Mouse (Mus musculus) large intestine, adult 2 months (tissue): ENCODE data around the gene Mtm1. TPM values are rescaled to one million over a fixed set of nuclear protein-coding genes. Genes with fewer than 3 reads are reported as not detected.
"Not testable (repeated sequence)": the region's sequence is repeated elsewhere in the genome, so short reads cannot be mapped to it uniquely, and the experiment has no call there.

Experiments used
- DNase-seq: peaks from one replicate; pipeline ENCODE4 v3.0.0-alpha.2; 2012; ENCODE audit warnings: low read depth, low spot score
- WGBS: fragments of 180-500 bp; shearing (Covaris S2); methylation state at CpG from one replicate; pipeline ENCODE4 v1.1.7; 2018; 5-methylcytosine and 5-hydroxymethylcytosine counted together
- polyA plus RNA-seq: library from polyadenylated mRNA; depleted of rRNA; stranded (reverse); fragments of >200 nt; gene quantifications from 2 replicates; pipeline ENCODE4 v1.2.3, GENCODE M21; 2012; rRNA removed

Gene Mtm1
- polyA plus RNA-seq, 1 experiment, result 6.4 TPM

DNA sequence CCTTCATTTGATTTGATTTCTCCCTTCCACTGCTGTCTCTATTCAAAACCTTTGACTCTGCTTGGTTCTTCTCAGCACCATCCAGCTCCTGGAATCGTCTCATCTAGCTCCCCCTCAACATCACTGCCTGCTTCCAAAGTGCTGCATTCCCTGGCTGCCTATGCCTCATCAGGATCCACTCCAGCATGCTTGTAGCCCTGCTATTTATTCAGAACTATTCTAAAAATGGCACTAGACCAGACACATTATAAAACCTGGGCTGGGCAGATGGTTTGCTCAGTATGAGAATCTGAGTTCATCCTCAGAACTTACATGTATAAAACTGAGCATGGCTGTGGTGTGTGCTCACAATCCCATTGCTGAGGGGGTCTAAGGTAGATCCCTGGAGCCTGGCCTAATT, 58.4 kb downstream of the Mtm1 start:
- 72% methylated on average over 1 of the region's 1 CpGs for WGBS
- DNase-seq, result no peak

DNA sequence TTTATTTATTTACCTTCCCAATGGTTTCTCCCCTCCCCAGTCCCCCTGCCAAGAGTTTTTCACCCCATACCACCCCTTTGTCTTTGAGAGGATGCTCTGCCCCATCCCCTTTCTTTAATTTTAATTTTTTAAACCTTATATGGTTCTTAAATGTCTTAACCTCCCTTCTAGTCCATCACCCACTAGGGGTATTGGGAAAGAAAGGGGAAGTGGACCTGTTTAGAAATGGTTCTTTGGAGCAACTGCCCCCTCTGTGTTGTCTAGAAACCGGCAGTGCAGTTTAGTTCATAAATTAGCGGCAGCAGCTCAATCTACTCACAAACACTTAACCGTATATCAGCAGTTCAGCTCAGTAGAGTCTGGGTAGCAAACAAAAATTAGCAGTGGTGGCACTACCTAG, 63.6 kb downstream of the Mtm1 start:
- WGBS, result 88% methylated on average over 3 of the region's 3 CpGs
- DNase-seq, result no peak

DNA sequence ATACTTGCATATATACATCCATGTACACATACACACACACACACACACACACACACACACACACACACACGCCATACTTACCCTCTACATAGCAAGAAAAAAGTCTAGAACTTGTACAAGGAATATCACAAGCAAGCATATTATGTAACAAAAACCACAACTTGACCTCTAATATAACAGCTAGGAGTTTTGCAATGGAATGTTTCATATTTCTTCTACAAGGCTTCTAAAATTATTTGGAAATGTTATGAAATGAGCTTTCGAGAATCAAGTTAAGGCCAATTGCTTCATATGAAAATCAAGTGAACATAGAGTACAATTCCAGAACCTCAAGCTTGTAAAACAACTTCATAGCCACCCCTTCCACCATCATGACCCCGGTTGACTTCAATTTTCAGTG, 74.9 kb downstream of the Mtm1 start:
- DNase-seq, result no peak
- WGBS, result 81% methylated on average over 3 of the region's 3 CpGs

DNA sequence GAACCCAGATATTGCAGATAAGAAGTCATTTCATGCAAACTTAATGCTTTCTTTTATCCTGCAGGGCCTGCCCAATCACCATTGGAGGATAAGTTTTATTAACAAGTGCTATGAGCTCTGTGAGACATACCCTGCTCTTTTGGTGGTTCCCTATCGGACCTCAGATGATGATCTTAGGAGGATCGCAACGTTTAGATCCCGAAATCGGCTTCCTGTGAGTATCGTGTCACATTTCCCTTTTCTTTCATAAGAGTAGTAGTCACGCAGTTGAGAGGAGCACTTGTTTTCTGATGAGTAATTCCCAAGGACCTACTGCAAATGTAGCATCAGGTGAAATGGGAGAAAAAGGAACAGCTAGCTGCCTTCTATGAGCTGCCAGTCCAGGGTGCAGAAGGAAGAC, 76.5 kb downstream of the Mtm1 start:
- 96% methylated on average over 7 of the region's 7 CpGs for WGBS
- DNase-seq, result no peak

DNA sequence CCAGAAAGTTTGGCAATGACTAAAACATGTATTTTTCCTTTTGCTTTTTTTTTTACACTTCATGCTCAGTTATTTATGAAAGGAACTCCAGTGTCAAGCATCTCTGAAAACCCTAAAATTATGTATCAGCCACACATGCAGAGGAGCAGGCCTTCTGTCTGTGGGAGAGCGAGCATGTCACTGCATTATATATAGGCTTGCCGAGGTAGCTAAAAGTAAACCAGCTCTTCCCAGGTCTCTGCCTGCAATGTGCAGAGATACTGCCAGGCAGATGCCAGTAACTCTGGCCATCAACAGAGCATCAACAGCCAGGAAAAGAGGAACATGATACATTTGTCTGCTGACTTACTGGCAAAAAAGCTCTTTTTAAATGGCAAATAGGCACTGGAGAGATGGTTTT, 83.6 kb downstream of the Mtm1 start:
- no peak for DNase-seq
- 89% methylated on average over 2 of the region's 2 CpGs for WGBS

DNA sequence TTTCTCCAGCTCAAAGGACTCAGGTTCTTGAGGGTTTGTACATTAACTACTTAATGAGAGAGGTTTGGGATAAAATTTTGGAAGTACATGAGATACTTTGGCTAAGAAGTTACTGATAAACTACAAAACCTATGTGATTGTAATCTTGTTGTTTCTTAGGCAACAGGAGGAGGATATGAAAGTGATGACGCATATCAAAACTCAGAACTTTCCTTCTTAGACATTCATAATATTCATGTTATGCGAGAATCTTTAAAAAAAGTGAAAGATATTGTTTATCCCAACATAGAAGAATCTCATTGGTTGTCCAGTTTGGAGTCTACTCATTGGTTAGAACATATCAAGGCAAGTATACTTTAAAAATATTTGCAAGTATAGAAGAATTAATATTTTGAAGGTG, 85.4 kb downstream of the Mtm1 start:
- DNase-seq, result no peak
- WGBS, result 81% methylated on average over 2 of the region's 2 CpGs

DNA sequence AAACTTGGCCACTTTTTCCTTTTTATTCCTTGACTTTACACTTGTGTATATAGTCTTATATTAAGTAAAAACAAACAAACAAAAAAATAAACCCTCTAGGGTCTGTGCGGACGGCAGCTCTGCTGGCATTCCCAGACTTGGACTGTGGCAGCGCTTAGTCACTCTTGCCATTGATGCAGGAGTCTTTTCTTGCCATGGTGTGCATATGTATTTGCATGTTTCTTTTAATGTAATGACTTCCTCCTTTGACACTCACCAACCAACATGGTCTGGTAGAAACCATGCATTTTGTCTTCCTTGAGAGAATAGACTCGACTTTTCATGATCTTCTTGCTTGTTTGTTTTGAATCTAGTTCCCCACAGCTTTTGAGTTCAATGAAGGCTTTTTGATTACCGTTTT, 91.6 kb downstream of the Mtm1 start:
- no peak for DNase-seq
- WGBS, result 88% methylated on average over 5 of the region's 5 CpGs

DNA sequence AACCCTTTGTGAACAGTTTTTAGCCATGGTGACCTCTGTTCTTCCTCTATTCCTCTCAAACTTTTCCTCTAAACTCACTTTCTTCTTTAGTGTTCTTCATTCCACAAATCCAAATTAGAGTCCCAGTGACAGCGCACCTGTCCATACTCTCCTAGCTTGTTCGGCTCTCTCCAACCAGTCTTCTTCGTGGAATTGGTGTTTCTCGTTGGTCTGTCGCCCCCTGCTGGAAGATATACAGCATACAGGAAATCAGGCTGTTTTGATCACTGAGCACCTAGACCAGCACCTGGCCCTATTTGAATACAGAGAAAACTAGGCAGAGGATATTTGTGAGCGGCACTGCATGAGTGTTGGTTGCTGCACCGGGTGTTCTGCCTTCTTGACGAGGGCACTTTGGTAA, 100.7 kb downstream of the Mtm1 start:
- peak; percentile 31 for DNase-seq
- WGBS, result 35% methylated on average over 8 of the region's 8 CpGs

DNA sequence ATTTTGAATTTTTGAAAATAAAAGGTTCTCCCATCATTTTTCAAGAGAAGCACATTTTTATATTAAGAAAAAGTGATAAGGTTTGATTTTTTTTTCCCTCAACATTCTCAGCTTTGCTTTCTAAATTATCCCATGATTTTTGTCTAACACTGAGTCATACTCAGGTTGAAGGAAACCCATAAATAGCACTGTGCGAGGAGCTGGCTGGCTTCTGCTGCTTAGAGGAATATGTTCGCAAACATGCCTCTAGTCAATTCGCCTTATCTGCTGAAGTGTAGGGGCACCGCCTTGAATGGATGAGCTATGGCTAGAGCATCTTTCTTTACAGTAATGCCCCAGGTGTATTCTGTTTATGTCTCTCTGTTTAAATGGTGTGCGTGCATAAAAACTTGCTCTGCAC, 103.8 kb downstream of the Mtm1 start:
- no peak for DNase-seq
- WGBS, result 88% methylated on average over 5 of the region's 5 CpGs

DNA sequence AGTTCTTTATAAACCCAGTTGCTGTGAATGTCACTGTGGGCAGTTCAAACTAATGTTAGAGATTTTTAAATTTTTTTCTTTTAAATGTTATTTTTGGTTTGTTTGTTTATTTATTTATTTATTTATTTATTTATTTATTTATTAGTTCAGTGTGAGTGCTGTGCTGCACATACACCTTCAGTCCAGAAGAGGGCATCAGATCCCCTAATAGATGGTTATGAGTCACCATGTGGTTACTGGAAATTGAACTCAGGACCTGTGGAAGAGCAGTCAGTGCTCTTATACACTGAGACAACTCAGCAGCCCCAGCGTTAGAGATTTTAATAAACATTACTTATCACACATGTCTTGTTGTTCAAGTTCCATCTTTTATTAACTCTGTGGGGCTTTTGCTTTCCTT, 141.5 kb downstream of the Mtm1 start:
- WGBS, result 61% methylated on average over 1 of the region's 1 CpGs
- DNase-seq, result no peak

DNA sequence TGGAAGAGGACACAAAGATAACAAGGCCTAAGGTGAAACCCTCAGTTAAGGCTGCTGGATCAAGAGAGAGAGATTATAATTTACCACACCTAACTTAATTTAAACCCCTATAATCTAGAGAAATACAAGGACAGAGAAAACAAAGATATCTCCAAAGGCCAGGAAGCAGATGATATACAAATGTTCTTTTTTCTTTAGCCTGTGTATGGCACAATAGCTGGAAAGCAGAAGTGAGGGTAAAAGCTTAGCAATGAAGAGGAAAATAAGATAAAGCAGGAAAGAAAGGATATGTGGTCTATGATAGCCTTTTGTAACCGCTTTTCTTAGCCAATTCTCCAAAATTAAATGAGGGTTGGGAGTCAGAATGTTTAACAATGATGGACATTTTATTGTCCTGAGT, 144.8 kb downstream of the Mtm1 start:
- whole genome bisulfite sequencing, result 48% methylated on average over 1 of the region's 1 CpGs
- DNase-seq, result no peak

DNA sequence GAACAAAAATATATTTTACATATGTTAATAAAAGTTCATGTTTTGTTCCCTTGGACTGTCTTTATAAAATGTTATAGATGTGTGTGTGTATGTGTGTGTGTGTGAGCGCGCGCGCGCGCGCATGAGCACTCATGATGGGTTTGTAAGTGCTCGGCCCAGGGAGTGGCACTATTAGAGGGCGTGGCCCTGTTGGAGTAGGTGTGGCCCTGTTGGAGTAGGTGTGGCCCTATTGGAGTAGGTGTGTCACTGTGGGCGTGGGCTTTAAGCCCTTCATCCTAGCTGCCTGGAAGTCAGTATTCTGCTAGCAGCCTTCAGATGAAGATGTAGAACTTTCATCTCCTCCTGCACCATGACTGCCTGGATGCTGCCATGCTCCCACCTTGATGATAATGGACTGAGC, 151.2 kb downstream of the Mtm1 start:
- WGBS, result 85% methylated on average over 10 of the region's 10 CpGs

DNA sequence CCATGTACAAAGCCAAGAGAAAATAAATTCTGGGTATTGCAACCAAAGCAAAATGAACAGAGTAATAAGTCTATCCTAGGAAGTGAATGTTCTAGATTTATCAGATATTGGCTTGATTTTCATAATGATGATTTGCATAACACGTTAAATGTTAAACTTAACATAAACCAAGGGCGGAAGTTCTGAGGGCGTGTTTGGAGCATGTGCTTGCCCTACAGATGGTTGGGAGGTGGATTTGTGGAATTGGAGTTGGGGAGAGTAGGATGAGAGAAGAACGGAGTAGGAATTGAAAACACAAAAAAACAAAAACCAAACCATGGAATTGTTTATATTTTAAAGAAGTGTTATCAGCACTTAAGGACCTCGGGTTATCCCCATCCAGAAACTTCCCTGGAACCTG, 153.5 kb downstream of the Mtm1 start:
- WGBS, result 37% methylated on average over 5 of the region's 5 CpGs
- DNase-seq, result no peak

More for the DNA sequence above, 151.2 kb downstream of the Mtm1 start:
- DNase-seq, result not testable (repeated sequence)

DNA sequence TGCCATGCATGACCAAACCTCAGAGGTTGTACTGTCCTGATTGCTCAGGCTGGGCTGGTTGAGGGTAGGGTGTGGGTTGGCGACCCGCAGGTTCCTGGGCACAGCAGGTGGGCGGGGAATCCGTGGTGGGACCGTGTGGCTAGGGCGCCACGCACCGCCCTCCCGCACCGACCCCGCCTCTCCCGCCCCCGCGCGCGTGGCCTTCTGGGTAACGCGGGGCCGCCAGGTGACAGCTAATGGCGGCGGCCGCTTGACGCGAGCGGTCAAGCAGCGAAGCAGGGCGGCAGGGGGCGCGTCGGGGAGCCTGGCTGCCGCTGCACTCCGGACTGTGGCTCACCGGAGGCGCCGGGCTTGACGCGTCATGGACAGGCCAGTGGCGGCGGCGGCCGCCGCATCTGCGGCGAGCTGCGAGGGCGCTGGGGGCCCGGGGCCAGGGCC, 154.0 kb downstream of the Mtm1 start, which contains the start of gene Mtmr1:
Mtmr1 (plus strand) TSS at position 207 of the 438 bp plus-strand sequence.
- no peak for DNase-seq
- WGBS, result 10% methylated on average over 30 of the region's 47 CpGs

DNA sequence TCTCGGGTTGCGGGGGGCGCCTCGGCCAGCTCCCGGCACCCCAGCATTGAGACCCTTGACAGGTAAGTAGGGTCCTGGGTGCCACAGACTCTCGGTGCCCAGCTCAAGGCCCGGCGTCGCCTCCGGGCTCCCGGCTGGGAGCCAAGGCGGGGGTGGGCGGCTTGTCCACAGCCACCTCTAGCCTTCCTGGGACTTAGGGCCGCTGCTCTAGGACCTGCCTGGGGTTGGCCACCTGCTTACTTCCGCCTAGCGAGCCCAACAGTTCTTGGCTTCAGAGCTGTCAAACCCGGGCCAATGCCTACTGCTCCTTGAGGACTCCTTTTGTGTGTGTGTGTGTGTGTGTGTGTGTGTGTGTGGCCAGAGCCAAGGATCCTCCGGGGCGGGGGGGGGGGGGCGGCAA, 154.4 kb downstream of the Mtm1 start:
- 19% methylated on average over 17 of the region's 20 CpGs for WGBS
- DNase-seq, result no peak

Other genes with a start within 250 kb of the Mtm1 start
- 0.62 and 0.63 TPM in 2 replicates for gene Mamld1, start 160.5 kb upstream of the Mtm1 start, polyA plus RNA-seq
- gene Mtmr1, start 154.0 kb downstream of the Mtm1 start, polyA plus RNA-seq, result 6.7 and 8.4 TPM in 2 replicates